Mouse (Mus musculus): Measurements from ENCODE around the gene Minos1.

Minos1 gene

GRCm38 (mm10) chr4:139130701-139131549, at the start of gene Minos1:
Gene Minos1 (minus strand): TSS chr4:139131113.
- peak; percentile 98 for DNase-seq

GRCm38 (mm10) chr4:139179731-139180625, 49.1 kb upstream of the Minos1 start:
- no peak for DNase-seq

GRCm38 (mm10) chr4:139179218-139179617, 48.3 kb upstream of the Minos1 start:
- no peak for DNase-seq

GRCm38 (mm10) chr4:139178377-139178776, 47.5 kb upstream of the Minos1 start:
- no peak for DNase-seq

- no peak for DNase-seq
Measured at GRCm38 (mm10) chr4:139177921-139178320, 47.0 kb upstream of the Minos1 start.

GRCm38 (mm10) chr4:139176023-139176422, 45.1 kb upstream of the Minos1 start:
- DNase-seq: no peak

- no peak for DNase-seq
Measured at GRCm38 (mm10) chr4:139175061-139175971, 44.4 kb upstream of the Minos1 start.

- no peak for DNase-seq
Measured at GRCm38 (mm10) chr4:139169748-139170279, 38.9 kb upstream of the Minos1 start.

- DNase-seq: peak; percentile 35
Measured at GRCm38 (mm10) chr4:139168985-139169747, 38.3 kb upstream of the Minos1 start.

- DNase-seq: no peak
Measured at GRCm38 (mm10) chr4:139167107-139167506, 36.2 kb upstream of the Minos1 start.

GRCm38 (mm10) chr4:139166244-139166643, 35.3 kb upstream of the Minos1 start:
- DNase-seq: no peak

GRCm38 (mm10) chr4:139165259-139165658, 34.3 kb upstream of the Minos1 start:
- DNase-seq: no peak

- no peak for DNase-seq
Measured at GRCm38 (mm10) chr4:139164082-139164481, 33.2 kb upstream of the Minos1 start.

- DNase-seq: no peak
Measured at GRCm38 (mm10) chr4:139161076-139161475, 30.2 kb upstream of the Minos1 start.

- DNase-seq: no peak
Measured at GRCm38 (mm10) chr4:139158350-139158749, 27.4 kb upstream of the Minos1 start.

GRCm38 (mm10) chr4:139156538-139156937, 25.6 kb upstream of the Minos1 start:
- DNase-seq: no peak

- no peak for DNase-seq
Measured at GRCm38 (mm10) chr4:139154576-139155307, 23.8 kb upstream of the Minos1 start.

- no peak for DNase-seq
Measured at GRCm38 (mm10) chr4:139151370-139151769, 20.5 kb upstream of the Minos1 start.

- DNase-seq: no peak
Measured at GRCm38 (mm10) chr4:139146760-139147159, 15.8 kb upstream of the Minos1 start.

- peak; percentile 67 for DNase-seq
Measured at GRCm38 (mm10) chr4:139145156-139145555, 14.2 kb upstream of the Minos1 start.

- DNase-seq: no peak
Measured at GRCm38 (mm10) chr4:139144577-139144976, 13.7 kb upstream of the Minos1 start.
